Mouse (Mus musculus) bone marrow, adult 2 months (tissue): ENCODE measurements around the gene Gabrg3.

ENCODE experiments used
- CTCF ChIP-seq: fragments of 200-500 bp; IDR thresholded peaks from 2 replicates; pipeline ENCODE4 v1.5.1; 2011; ENCODE audit warnings: low read length, control low read depth; ENCODE audit not compliant: control insufficient read depth, insufficient read depth
- POLR2A ChIP-seq: fragments of 200-500 bp; IDR thresholded peaks from 2 replicates; pipeline ENCODE4 v1.6.1; 2011; ENCODE audit warnings: low read depth, mild to moderate bottlenecking, control low read depth, low read length, borderline replicate concordance; ENCODE audit not compliant: control insufficient read depth

DNA sequence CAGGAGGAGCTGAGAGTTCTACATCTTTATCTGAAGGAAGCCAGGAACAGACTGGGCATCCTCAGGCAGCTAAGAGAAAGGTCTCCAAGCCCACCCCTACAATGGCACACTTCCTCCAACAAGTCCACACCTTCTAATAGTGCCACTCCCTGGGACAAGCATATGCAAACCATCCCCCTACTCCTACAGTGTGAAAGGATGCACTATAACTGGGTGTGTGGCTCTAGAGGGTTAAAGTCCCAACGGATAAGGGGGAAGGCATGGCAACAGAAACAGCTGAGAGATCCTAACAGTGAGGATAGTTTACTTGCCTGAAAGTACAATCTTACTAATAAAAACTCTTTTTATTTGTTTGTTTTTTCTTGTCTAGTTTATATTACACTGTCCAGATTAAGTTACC is 126.8 kb downstream of the Gabrg3 start:
- TF ChIP-seq CTCF (no peak), POLR2A (no peak)
